Mouse (Mus musculus) colon, adult 2 months (tissue): ENCODE results near the gene Kat8. TPM values are rescaled to one million over a fixed set of nuclear protein-coding genes. Genes with fewer than 3 reads are reported as not detected.

Experiments
- polyA plus RNA-seq: library from polyadenylated mRNA; depleted of rRNA; stranded (reverse); fragments of >200 nt; gene quantifications from 2 replicates; pipeline ENCODE4 v1.2.3, GENCODE M21; 2012; rRNA removed

The Kat8 gene
- 9.7 and 12.9 TPM in 2 replicates for polyA plus RNA-seq

GRCm38 (mm10) chr7:127912190-127912871 lies at the start of gene Kat8:
Gene Kat8, plus strand, starts transcription at chr7:127912516.

GRCm38 (mm10) chr7:127876041-127876466 lies 36.3 kb upstream of the Kat8 start, which contains the start of gene Zfp646:
Gene Zfp646, plus strand, starts transcription at chr7:127876221.

DNA sequence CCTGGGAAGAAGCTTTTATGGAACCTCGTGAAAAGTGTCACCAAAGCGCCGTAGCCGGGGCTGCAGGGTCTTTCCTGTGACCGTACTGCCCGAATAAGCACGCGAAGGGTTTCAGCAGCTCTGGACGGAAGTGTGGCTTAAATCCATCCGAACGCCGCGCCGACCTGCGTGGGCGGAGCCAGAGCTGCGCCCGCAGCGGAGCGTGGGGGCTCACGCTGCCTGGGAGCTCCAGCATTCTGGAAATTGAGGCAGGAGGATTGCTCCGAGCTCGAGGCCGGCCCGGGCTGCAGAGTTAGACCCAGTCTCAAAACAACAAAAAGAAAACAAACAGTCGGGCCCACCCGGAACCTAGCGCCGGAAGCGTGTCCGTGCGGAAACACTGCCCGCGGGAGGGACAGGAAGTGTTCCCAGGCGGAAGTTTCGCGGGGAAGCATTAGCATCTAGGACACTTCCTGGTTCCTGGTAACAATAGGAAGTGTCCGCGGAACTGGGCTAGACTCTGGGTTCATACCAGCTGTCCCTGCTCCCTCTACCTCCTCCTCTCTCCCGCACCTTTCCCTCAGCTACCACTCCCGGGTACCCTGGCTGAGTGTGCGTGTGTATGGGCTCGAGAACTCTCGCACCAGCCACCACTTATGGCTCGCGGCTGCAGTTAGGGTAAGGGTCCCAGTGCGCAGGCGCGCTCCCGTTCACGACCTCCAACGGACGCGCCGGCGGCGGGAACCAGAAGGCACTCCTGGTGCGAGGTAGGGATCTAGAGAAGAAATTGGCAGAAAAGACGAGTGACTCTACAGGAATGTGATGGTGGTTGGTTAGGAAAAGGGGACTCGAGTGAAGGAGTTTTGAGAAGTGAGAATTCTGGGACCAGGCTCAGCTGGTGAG lies 35.6 kb upstream of the Kat8 start, which contains the start of gene Zfp668:
Gene Zfp668 (minus strand): TSS at position 362 of the 882 bp plus-strand sequence.

DNA sequence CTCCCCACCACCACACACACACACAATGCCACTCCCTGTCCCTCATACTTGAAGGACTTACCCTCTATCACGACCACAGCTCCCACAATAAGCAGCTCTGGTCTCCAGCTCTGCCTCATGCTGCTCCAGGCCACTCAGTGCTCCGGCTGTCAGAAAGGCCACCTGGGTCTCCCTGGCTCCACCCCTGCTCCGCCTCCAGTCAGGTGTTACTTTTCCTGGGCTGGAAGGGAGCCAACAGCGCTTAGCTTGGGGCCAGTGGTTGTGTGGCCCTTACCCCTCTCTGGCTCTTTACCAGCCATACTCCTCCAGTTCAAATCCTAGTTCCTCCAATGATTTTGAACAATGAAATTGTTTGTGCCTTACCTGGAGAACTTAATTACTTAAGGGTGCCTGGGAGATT lies 21.5 kb upstream of the Kat8 start, which contains the start of gene Prss53:
Gene Prss53 (minus strand): TSS at position 173 of the 400 bp plus-strand sequence.

DNA sequence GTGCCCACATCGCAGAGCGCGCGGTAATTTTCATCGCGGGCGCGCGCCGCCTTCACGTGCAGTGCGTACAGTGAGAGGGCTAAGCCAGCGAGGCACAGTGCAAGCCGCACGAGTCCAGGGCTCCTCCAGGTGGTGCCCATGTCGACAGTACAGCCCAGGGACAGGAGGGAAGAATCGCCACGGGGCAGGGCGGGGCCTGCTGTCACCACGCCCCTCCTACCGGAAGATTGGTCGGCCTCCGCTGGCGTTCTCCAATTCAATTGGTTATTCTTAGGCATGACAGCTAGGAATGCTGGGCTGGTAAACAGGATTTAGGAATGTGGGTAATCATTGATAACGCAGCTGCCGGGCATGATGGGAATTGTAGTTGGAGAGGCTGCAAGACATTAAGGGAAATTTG lies 16.9 kb upstream of the Kat8 start, which contains the start of the genes Gm21974 and Vkorc1:
Gene Gm21974 (minus strand): TSS at position 13 of the 400 bp plus-strand sequence.
Gene Vkorc1 (minus strand): TSS at position 176 of the 400 bp plus-strand sequence.

GRCm38 (mm10) chr7:127903971-127904796 lies 8.1 kb upstream of the Kat8 start, which contains the start of gene Bckdk:
Gene Bckdk, plus strand, starts transcription at chr7:127904082.

DNA sequence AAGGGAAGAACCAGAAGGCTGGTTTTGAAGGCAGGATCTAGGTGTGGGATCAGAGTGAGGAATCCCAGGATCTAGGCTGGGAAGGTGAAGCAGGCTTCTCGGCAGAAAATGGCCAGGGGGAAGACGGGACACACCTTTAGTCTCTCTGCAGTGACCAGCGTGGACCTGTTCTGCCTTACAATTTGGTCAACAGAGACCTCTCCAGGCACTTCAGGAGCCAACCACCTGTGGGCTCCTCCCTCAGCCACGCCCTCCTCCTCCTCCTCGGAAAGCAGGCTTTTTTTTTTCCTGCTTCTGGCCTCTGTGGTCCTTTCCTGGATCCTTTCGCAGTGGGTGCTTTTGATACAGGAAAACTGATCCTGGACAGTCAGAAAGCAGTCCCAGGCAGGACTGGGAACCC lies 17.6 kb downstream of the Kat8 start, which contains the start of gene Prss8:
Gene Prss8 (minus strand): TSS at position 182 of the 400 bp plus-strand sequence.

GRCm38 (mm10) chr7:127946470-127947023 lies 34.2 kb downstream of the Kat8 start, which contains the start of gene Prss36:
Gene Prss36, minus strand, starts transcription at chr7:127946725.

DNA sequence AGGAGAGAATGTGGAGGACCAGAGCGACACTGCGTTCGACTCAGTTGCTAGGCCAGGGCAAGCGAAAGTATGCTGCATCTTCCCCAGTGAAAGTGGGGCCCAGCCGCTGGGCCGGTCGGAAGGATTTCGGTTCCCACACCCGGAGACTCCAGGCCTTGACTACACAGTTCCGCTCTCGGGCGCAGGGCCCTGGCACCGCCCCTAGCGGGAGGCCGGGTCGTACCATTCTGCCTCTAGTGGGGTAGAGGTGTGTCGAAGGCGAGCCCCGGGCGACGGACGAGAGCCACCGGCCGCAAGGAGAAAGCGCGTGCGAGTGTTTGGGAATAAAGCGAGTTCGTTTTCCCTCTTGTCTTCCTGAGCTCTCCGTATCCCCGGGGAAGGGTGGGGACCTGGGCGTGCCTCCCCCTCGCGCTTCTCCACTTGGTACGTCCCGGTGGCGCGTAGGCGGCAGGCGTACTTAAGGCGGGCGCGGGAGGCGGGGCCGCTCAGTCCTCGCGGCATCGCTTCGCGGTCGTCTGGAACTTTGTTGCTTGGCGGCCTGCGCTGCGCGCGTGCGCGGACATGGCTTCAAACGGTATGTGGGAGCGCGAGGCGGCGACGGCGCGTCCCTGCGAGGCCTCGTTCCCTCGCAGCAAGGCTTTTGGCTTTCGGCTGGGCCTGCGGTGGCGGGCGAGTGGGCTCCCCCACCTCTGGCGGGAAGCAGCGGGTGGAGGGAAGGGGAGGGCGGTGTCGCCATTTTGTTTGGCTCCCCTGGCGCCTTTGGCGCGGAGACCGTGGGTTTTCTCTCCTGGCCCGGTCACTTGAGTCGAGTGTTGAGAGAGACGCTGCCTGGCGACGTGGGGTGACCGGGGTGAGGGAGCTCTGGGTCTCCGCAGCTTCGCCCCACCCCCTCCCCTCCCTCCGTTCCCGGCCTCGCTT lies 54.9 kb downstream of the Kat8 start, which contains the start of gene Fus:
Gene Fus (plus strand): TSS at position 454 of the 918 bp plus-strand sequence.

Other genes starting within 250 kb of the Kat8 start
- 30.5 and 30.6 TPM in 2 replicates for gene Bcl7c, start 203.6 kb upstream of the Kat8 start, polyA plus RNA-seq
- gene Ctf1, start 199.8 kb upstream of the Kat8 start, polyA plus RNA-seq = 17.1 and 23.7 TPM in 2 replicates
- not detected in 2 replicates for gene Ctf2, start 180.3 kb upstream of the Kat8 start, polyA plus RNA-seq
- gene Fbxl19, start 168.0 kb upstream of the Kat8 start, polyA plus RNA-seq = 47.9 and 56.8 TPM in 2 replicates
- 35.4 and 46.9 TPM in 2 replicates for gene Orai3, start 142.7 kb upstream of the Kat8 start, polyA plus RNA-seq
- 8.2 and 9.2 TPM in 2 replicates for gene Setd1a, start 135.8 kb upstream of the Kat8 start, polyA plus RNA-seq
- 0.86 TPM in 1 of 2 replicates, not detected in the other for gene Gm49388, start 126.9 kb upstream of the Kat8 start, polyA plus RNA-seq
- 64.8 and 84.2 TPM in 2 replicates for gene Hsd3b7, start 111.9 kb upstream of the Kat8 start, polyA plus RNA-seq
- 61.1 and 76.4 TPM in 2 replicates for gene Stx4a, start 88.2 kb upstream of the Kat8 start, polyA plus RNA-seq
- 3.9 and 4.8 TPM in 2 replicates for gene Stx1b, start 88.0 kb upstream of the Kat8 start, polyA plus RNA-seq
- 20.2 and 20.8 TPM in 2 replicates for gene Zfp646, start 36.3 kb upstream of the Kat8 start, polyA plus RNA-seq
- 6.5 and 7.7 TPM in 2 replicates for gene Zfp668, start 35.7 kb upstream of the Kat8 start, polyA plus RNA-seq
- 5.0 and 5.2 TPM in 2 replicates for gene Prss53, start 21.5 kb upstream of the Kat8 start, polyA plus RNA-seq
- not detected in 2 replicates for gene Gm21974, start 17.1 kb upstream of the Kat8 start, polyA plus RNA-seq
- gene Vkorc1, start 16.9 kb upstream of the Kat8 start, polyA plus RNA-seq = 136 and 159 TPM in 2 replicates
- gene Bckdk, start 8.4 kb upstream of the Kat8 start, polyA plus RNA-seq = 74.3 and 95.0 TPM in 2 replicates
- 119 and 136 TPM in 2 replicates for gene Prss8, start 17.6 kb downstream of the Kat8 start, polyA plus RNA-seq
- gene Prss36, start 34.2 kb downstream of the Kat8 start, polyA plus RNA-seq = 7.5 and 10.7 TPM in 2 replicates
- gene Fus, start 54.9 kb downstream of the Kat8 start, polyA plus RNA-seq = 156 and 158 TPM in 2 replicates
- 407 and 442 TPM in 2 replicates for gene Pycard, start 81.4 kb downstream of the Kat8 start, polyA plus RNA-seq
- gene Trim72, start 91.4 kb downstream of the Kat8 start, polyA plus RNA-seq = 18.5 and 21.0 TPM in 2 replicates
- gene Itgam, start 150.1 kb downstream of the Kat8 start, polyA plus RNA-seq = 4.3 and 4.7 TPM in 2 replicates
- gene Gm49368, start 150.2 kb downstream of the Kat8 start, polyA plus RNA-seq = 0.10 TPM in 1 of 2 replicates, not detected in the other
- gene Itgax, start 217.0 kb downstream of the Kat8 start, polyA plus RNA-seq = 3.5 and 3.6 TPM in 2 replicates
- gene Itgad, start 241.9 kb downstream of the Kat8 start, polyA plus RNA-seq = 0.09 and 0.17 TPM in 2 replicates